Mouse (Mus musculus) layer of hippocampus, postnatal 25 days (tissue): ENCODE measurements around the gene Huwe1. TPM values are rescaled to one million over a fixed set of nuclear protein-coding genes. Genes with fewer than 3 reads are reported as not detected.

ENCODE experiments used
- DNase-seq, 2 experiments: peaks; one replicate each; pipeline ENCODE4 v3.0.0; 2022; ENCODE audit warnings: mixed read lengths in 2 of 2, low spot score in 1 of 2; ENCODE audit errors: extremely low spot score in 1 of 2
- microRNA-seq, 2 experiments: library from miRNA; unstranded; fragments of <30 nt; microRNA quantifications; one replicate each; pipeline ENCODE4 v1.2.0; 2021
- total RNA-seq, 2 experiments: library from RNA; stranded (reverse); gene quantifications; 2 replicates each; pipeline ENCODE4 v1.2.3; 2021

Gene Huwe1
- total RNA-seq, 2 experiments from 2014 or later: 236 to 293 TPM

DNA sequence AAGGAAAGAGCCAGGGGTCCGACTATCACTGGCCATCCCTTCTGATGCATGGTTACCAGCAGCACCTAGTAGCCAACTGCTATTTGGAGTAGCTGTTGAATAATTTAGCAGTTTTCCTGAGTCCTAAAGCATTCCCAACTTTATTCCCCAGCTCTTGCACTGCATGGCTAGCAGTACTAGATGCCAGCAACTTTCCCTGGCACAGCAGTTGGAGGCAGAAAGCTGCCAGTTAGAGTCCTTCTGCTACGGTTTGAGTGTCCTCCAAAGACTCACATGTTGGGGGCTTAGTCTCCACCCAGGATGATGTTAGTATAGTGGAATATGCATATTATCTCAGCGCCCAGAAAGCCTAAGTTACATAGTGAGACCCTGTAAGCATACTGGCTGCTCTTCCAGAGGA lies 147.2 kb downstream of the Huwe1 start:
- no peak for DNase-seq

DNA sequence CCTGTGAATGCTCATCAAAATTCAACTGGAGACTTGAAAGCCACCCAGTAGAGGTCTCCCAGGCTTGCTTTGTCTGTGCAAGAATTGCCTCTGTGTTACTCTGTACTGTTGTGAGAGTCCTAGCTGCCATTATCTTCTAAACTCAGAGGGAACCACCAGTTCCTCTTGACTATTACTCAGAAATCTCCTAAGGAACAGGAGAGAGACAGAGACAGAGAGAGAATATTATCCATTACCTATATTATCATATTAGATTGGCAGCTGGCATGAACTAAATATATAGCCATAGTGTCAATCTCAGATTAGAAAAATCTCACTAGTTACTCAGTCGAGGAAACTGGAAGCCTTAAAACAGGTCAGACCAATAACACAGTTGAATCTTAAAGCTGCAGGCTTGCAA lies 149.6 kb downstream of the Huwe1 start:
- no peak for DNase-seq

DNA sequence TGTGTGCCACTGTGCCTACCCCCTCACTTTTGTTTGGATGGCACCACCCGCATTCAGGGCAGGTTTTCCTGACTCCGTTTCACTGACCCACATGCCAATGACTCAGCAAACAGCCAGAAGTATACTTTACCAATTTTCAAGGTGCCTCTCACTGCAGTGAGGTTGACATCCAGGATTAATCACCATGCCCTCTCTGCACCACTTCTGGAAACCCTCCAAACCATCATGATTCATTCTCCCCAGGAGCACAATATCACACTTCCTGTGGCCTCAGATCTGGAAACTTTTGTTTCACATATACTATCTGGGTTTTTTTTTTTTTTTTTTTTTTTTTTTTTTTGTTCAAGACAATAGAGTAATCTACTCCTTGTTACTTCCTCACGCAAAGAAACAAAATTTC lies 150.6 kb downstream of the Huwe1 start:
- no peak for DNase-seq

Small RNA genes lying within 50 kb of the gene (microRNA-seq; reads per million reads assigned to microRNA genes)
- gene Mir3113 (0 to 0.55 reads per million in 2 experiments), gene Mir98 (3,805 to 3,864 reads per million in 2 experiments), gene Mirlet7f-2 (2,487 to 2,854 reads per million in 2 experiments)

Other genes with a start within 250 kb of the Huwe1 start
- gene Hsd17b10, start 201.0 kb downstream of the Huwe1 start, total RNA-seq: 10 to 100 TPM; 50.6 to 52.6 TPM
- under 1 TPM; 0.40 to 0.42 TPM for gene Ribc1, start 215.5 kb downstream of the Huwe1 start, total RNA-seq
- gene Smc1a, start 215.6 kb downstream of the Huwe1 start, total RNA-seq: 10 to 100 TPM; 48.1 to 53.8 TPM